Mouse (Mus musculus): ENCODE measurements around the gene Cd2ap.
"Not testable (repeated sequence)": the region's sequence is repeated elsewhere in the genome, so short reads cannot be mapped to it uniquely, and the experiment has no call there.

Cd2ap gene

GRCm38 (mm10) chr17:42876001-42876903 is at the start of gene Cd2ap:
Gene Cd2ap (minus strand): TSS chr17:42876665.
- DNase-seq (ENCODE audit: extremely low read depth, low read depth, low spot score), result no peak

GRCm38 (mm10) chr17:42924731-42925130 is 48.3 kb upstream of the Cd2ap start:
- DNase-seq (ENCODE audit: extremely low read depth, low read depth, low spot score), result no peak

GRCm38 (mm10) chr17:42918810-42919209 is 42.3 kb upstream of the Cd2ap start:
- no peak for DNase-seq (ENCODE audit: extremely low read depth, low read depth, low spot score)

GRCm38 (mm10) chr17:42914726-42915125 is 38.3 kb upstream of the Cd2ap start:
- DNase-seq (ENCODE audit: extremely low read depth, low read depth, low spot score), result no peak

- no peak for DNase-seq (ENCODE audit: extremely low read depth, low read depth, low spot score)
Measured at GRCm38 (mm10) chr17:42912193-42912592, 35.7 kb upstream of the Cd2ap start.

GRCm38 (mm10) chr17:42910476-42910875 is 34.0 kb upstream of the Cd2ap start:
- no peak for DNase-seq (ENCODE audit: extremely low read depth, low read depth, low spot score)

GRCm38 (mm10) chr17:42909376-42909775 is 32.9 kb upstream of the Cd2ap start:
- no peak for DNase-seq (ENCODE audit: extremely low read depth, low read depth, low spot score)

GRCm38 (mm10) chr17:42908744-42909370 is 32.4 kb upstream of the Cd2ap start:
- no peak for DNase-seq (ENCODE audit: extremely low read depth, low read depth, low spot score)

GRCm38 (mm10) chr17:42908136-42908535 is 31.7 kb upstream of the Cd2ap start:
- no peak for DNase-seq (ENCODE audit: extremely low read depth, low read depth, low spot score)

- not testable (repeated sequence) for DNase-seq (ENCODE audit: extremely low read depth, low read depth, low spot score)
Measured at GRCm38 (mm10) chr17:42906456-42906855, 30.0 kb upstream of the Cd2ap start.

- DNase-seq (ENCODE audit: extremely low read depth, low read depth, low spot score), result no peak
Measured at GRCm38 (mm10) chr17:42905919-42906318, 29.5 kb upstream of the Cd2ap start.

GRCm38 (mm10) chr17:42900795-42901194 is 24.3 kb upstream of the Cd2ap start:
- DNase-seq (ENCODE audit: extremely low read depth, low read depth, low spot score), result no peak

GRCm38 (mm10) chr17:42887282-42887707 is 10.8 kb upstream of the Cd2ap start:
- no peak for DNase-seq (ENCODE audit: extremely low read depth, low read depth, low spot score)

- no peak for DNase-seq (ENCODE audit: extremely low read depth, low read depth, low spot score)
Measured at GRCm38 (mm10) chr17:42885091-42885501, 8.6 kb upstream of the Cd2ap start.

- no peak for DNase-seq (ENCODE audit: extremely low read depth, low read depth, low spot score)
Measured at GRCm38 (mm10) chr17:42884382-42884781, 7.9 kb upstream of the Cd2ap start.

- no peak for DNase-seq (ENCODE audit: extremely low read depth, low read depth, low spot score)
Measured at GRCm38 (mm10) chr17:42883769-42884168, 7.3 kb upstream of the Cd2ap start.

GRCm38 (mm10) chr17:42883315-42883714 is 6.8 kb upstream of the Cd2ap start:
- no peak for DNase-seq (ENCODE audit: extremely low read depth, low read depth, low spot score)

- no peak for DNase-seq (ENCODE audit: extremely low read depth, low read depth, low spot score)
Measured at GRCm38 (mm10) chr17:42882873-42883272, 6.4 kb upstream of the Cd2ap start.

GRCm38 (mm10) chr17:42876904-42877425 is 500 bp upstream of the Cd2ap start:
- no peak for DNase-seq (ENCODE audit: extremely low read depth, low read depth, low spot score)

GRCm38 (mm10) chr17:42875571-42876000 is 879 bp downstream of the Cd2ap start:
- DNase-seq (ENCODE audit: extremely low read depth, low read depth, low spot score), result no peak

GRCm38 (mm10) chr17:42875015-42875414 is 1.4 kb downstream of the Cd2ap start:
- no peak for DNase-seq (ENCODE audit: extremely low read depth, low read depth, low spot score)

GRCm38 (mm10) chr17:42870465-42870864 is 6.0 kb downstream of the Cd2ap start:
- DNase-seq (ENCODE audit: extremely low read depth, low read depth, low spot score), result no peak

Data from fat pad, adult 2 months (tissue).